Mouse (Mus musculus) CH12.LX (cell line): ENCODE data around the gene Vps72.
A peak's percentile ranks its signal among the peaks of the same experiment; 100 is the strongest.

Experiments
- BHLHE40 ChIP-seq: IDR thresholded peaks from 2 replicates; pipeline ENCODE4 v1.6.1; 2011; ENCODE audit warnings: mild to moderate bottlenecking, low read depth, low read length, improper control_type of control experiment
- CHD1 ChIP-seq: IDR thresholded peaks from 2 replicates; pipeline ENCODE4 v1.6.1; 2012; ENCODE audit warnings: low read depth, low read length, improper control_type of control experiment, inconsistent platforms
- CHD2 ChIP-seq: IDR thresholded peaks from 2 replicates; pipeline ENCODE4 v1.6.1; 2011; ENCODE audit warnings: low read length, improper control_type of control experiment
- CTCF ChIP-seq, 2 experiments: IDR thresholded peaks in 1 of 2; conservative IDR thresholded peaks in 1 of 2; 2 replicates each; pipeline ENCODE4 v1.5.1; 2011 to 2012; ENCODE audit warnings: low read depth in 2 of 2, low read length in 2 of 2, improper control_type of control experiment in 1 of 2, inconsistent platforms in 1 of 2, mild to moderate bottlenecking in 1 of 2, moderate library complexity in 1 of 2
- HCFC1 ChIP-seq: IDR thresholded peaks from 2 replicates; pipeline ENCODE4 v1.6.1; 2012; ENCODE audit warnings: low read depth, mild to moderate bottlenecking, inconsistent platforms, low read length, improper control_type of control experiment
- MAFK ChIP-seq: IDR thresholded peaks from 2 replicates; pipeline ENCODE4 v1.6.1; 2011; ENCODE audit warnings: low read length, improper control_type of control experiment; ENCODE audit not compliant: insufficient replicate concordance
- NELFE ChIP-seq: IDR thresholded peaks from 2 replicates; pipeline ENCODE4 v1.6.1; 2011; ENCODE audit warnings: low read depth, low read length, improper control_type of control experiment
- POLR2A ChIP-seq: IDR thresholded peaks from 2 replicates; pipeline ENCODE4 v1.6.1; 2011; ENCODE audit warnings: low read depth, mild to moderate bottlenecking, improper control_type of control experiment, low read length
- POLR2AphosphoS2 ChIP-seq: IDR thresholded peaks from 2 replicates; pipeline ENCODE4 v1.6.1; 2011; ENCODE audit warnings: low read depth, low read length, improper control_type of control experiment
- SMC3 ChIP-seq: IDR thresholded peaks from 2 replicates; pipeline ENCODE4 v1.6.1; 2011; ENCODE audit warnings: low read depth, low read length, improper control_type of control experiment
- TBP ChIP-seq: conservative IDR thresholded peaks from 2 replicates; pipeline ENCODE4 v1.6.1; 2011; ENCODE audit warnings: low read depth, low read length, improper control_type of control experiment
- TCF12 ChIP-seq: IDR thresholded peaks from 2 replicates; pipeline ENCODE4 v1.6.1; 2014; ENCODE audit warnings: low read depth, mild to moderate bottlenecking, inconsistent platforms, low read length, improper control_type of control experiment

DNA sequence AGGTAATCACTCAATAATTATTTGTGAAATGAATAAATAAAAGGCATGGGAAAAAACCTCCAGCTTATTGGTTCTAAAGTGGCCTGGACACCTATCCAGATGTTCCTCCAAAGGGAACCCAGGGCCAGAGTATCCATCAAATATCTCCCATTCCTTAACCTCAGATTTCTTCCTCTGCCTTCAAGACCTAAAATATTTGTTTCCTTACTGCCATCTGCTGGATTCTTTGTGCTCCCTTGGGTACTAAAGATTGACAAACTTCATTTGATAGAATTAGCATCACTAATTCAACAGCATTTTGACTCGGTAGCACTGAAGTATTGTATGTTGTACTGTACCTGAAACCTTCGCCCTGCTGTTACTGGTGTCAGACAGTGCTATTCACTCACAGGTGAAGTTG lies 2.9 kb upstream of the Vps72 start:
- TF ChIP-seq MAFK = no peak
- TF ChIP-seq SMC3 = no peak
- no peak for TF ChIP-seq POLR2A
- TF ChIP-seq TCF12 = no peak
- no peak for TF ChIP-seq TBP
- peak in 1 of 2 experiments; percentile 51; a peak in 2 of 4 replicates for TF ChIP-seq CTCF (conservative IDR thresholded peaks at IDR 0.05 in 1 of 2, IDR thresholded peaks at IDR 0.05 in 1 of 2; ENCODE audit: low read depth in 2 of 2, low read length in 2 of 2)
- TF ChIP-seq BHLHE40 = no peak
- no peak for TF ChIP-seq POLR2AphosphoS2
- no peak for TF ChIP-seq CHD2
- no peak for TF ChIP-seq HCFC1
- no peak for TF ChIP-seq NELFE
- no peak for TF ChIP-seq CHD1
